Mouse (Mus musculus): ENCODE results near the gene Borcs5.

DNA sequence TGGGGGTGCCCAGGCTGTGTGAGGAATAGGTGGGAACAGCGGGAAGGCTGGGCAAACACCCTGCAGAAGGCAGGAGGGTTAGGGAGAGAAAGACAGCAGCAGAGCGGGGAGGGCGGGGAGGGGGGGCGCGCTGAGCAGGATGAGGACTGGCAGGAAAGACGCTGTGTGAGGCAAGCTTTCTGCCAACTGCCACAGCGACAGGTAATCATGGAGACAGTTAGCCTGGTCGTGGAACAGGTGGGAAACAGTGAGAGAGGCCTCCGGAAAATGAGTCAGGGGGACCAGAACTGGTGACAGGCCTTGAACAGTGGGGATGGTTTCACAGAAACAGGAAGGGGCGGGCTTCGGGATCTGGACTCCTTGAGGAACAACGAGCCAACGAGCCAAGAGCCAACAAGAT is 27.4 kb upstream of the Borcs5 start:
- TF ChIP-seq CTCF (IDR thresholded peaks at IDR 0.05; ENCODE audit: low read depth) (no peak), EP300 (IDR thresholded peaks at IDR 0.05; ENCODE audit: low read depth) (no peak)
